Comparison of ENCODE assay signal across 25 mouse cellular contexts in the genomic region with DNA sequence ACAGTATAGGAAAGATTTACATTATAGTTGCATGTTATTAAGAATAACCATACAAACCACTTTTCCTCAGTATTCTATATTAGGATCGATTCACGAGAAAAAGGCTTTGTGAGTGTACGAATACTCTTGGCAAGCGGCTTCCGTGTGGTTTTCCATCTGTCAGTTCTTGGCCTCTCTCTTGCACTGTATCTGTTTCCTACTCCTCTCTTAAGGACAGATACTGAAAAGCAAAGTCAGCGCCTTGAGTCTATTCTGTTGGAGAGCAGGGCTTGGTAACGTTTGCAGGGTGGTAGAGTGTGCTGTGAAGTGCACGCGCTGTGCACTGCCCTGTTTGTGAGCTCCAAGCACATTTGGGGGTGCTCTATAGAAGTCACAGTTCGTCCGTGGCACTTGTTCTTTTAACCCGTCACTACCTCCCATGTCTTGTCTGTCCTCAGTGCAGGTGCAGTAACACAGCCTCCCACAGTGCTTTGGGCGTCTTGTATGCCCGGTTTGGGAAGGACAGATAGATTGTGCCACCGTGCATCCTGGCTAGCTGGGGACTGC. TPM values are rescaled to one million over a fixed set of nuclear protein-coding genes. Genes with fewer than 3 reads are reported as not detected.
A peak's percentile ranks its signal among the peaks of the same experiment; 100 is the strongest.
DNase-seq lines count a peak whose midpoint lies in the region; ATAC-seq lines count a peak whose summit lies in the region.
"Had no signal": no experiment of that assay in that cellular context is flagged by ENCODE, and none has a peak within 500 bp of the region (broad histone marks: within the 10 kb centered on the region; RNA-seq: fewer than 3 reads in every experiment).

No protein-coding gene starts in this region.

- no peak overlapping the region for H3K4me3 ChIP-seq in forebrain, embryonic 13.5 days
- H3K4me3 ChIP-seq in forebrain, embryonic 11.5 days (ENCODE audit: low read depth, low read length), result no peak overlapping the region
- peak overlapping the region; percentile 72 for H3K4me3 ChIP-seq in megakaryocyte, embryonic 14.5 days (replicated peaks)
- H3K4me3 ChIP-seq: embryonic facial prominence, embryonic 12.5 days; erythroblast, embryonic 14.5 days; heart, adult 2 months; heart, embryonic 13.5 days; hindbrain, embryonic 12.5 days; limb, embryonic 12.5 days; lung, embryonic 15.5 days; midbrain, embryonic 10.5 days; stomach, embryonic 15.5 days had no signal

- H3K27me3 ChIP-seq in forebrain, embryonic 13.5 days, result no peaks in the 10 kb centered on the region
- H3K27me3 ChIP-seq in forebrain, embryonic 11.5 days (ENCODE audit: control insufficient read depth, insufficient read depth, low read length), result no peaks in the 10 kb centered on the region
- peaks cover 3% of the 10 kb centered on the region for H3K27me3 ChIP-seq in megakaryocyte, embryonic 14.5 days (replicated peaks)
- H3K27me3 ChIP-seq: CH12.LX; embryonic facial prominence, embryonic 12.5 days; heart, embryonic 13.5 days; hindbrain, embryonic 12.5 days; limb, embryonic 12.5 days; lung, embryonic 15.5 days; stomach, embryonic 15.5 days had no signal

- H3K4me2 ChIP-seq in forebrain, embryonic 13.5 days, result no peak overlapping the region
- no peak overlapping the region for H3K4me2 ChIP-seq in forebrain, embryonic 11.5 days (ENCODE audit: low read depth, low read length, severe bottlenecking)
- H3K4me2 ChIP-seq: embryonic facial prominence, embryonic 12.5 days; hindbrain, embryonic 12.5 days; limb, embryonic 12.5 days; liver, embryonic 11.5 days; lung, embryonic 15.5 days; stomach, embryonic 15.5 days had no signal

- peak overlapping the region; percentile 2; the same call in 1 of the 2 replicates for H3K27ac ChIP-seq in forebrain, embryonic 13.5 days
- no peak overlapping the region for H3K27ac ChIP-seq in forebrain, embryonic 11.5 days (ENCODE audit: low read depth, low read length)
- H3K27ac ChIP-seq: embryonic facial prominence, embryonic 12.5 days; heart, adult 2 months; hindbrain, embryonic 12.5 days; limb, embryonic 12.5 days; lung, embryonic 15.5 days; midbrain, embryonic 10.5 days; stomach, embryonic 15.5 days had no signal

- no peaks in the 10 kb centered on the region for H3K9me3 ChIP-seq in forebrain, embryonic 13.5 days (replicated peaks)
- no peaks in the 10 kb centered on the region for H3K9me3 ChIP-seq in forebrain, embryonic 11.5 days (ENCODE audit: control insufficient read depth, low read length)
- H3K9me3 ChIP-seq in megakaryocyte, embryonic 14.5 days, result peaks cover 9% of the 10 kb centered on the region; the same call in 1 of the 2 replicates
- H3K9me3 ChIP-seq: embryonic facial prominence, embryonic 12.5 days; heart, embryonic 13.5 days; hindbrain, embryonic 12.5 days; limb, embryonic 12.5 days; lung, embryonic 15.5 days; midbrain, embryonic 10.5 days; stomach, embryonic 15.5 days had no signal

- no peak for ATAC-seq in forebrain, embryonic 13.5 days
- no peak for ATAC-seq in forebrain, embryonic 11.5 days (replicated peaks; ENCODE audit: low FRiP score)
- ATAC-seq in megakaryocyte, adult 5-6 weeks (ENCODE audit: poor library complexity, severe bottlenecking), result no peak
- no peak for ATAC-seq in megakaryocyte-erythroid progenitor cell, adult 5-6 weeks (replicated peaks; ENCODE audit: low FRiP score, low TSS enrichment, poor library complexity, severe bottlenecking)
- ATAC-seq: intestine, postnatal 0 days had no signal

- H3K4me1 ChIP-seq in forebrain, embryonic 13.5 days, result peaks cover 7% of the 10 kb centered on the region
- 0 out of 2 replicates have a peak, but pooled peaks cover 2% of the 10 kb centered on the region for H3K4me1 ChIP-seq in forebrain, embryonic 11.5 days (replicated peaks; ENCODE audit: control insufficient read depth, insufficient read depth, low read length)
- peaks cover 89% of the 10 kb centered on the region for H3K4me1 ChIP-seq in megakaryocyte, embryonic 14.5 days
- H3K4me1 ChIP-seq: embryonic facial prominence, embryonic 12.5 days; midbrain, embryonic 10.5 days; stomach, embryonic 15.5 days had no signal

- WGBS in forebrain, embryonic 13.5 days, result 90% methylated on average over 15 of the region's 15 CpGs
- 93% methylated on average over 15 of the region's 15 CpGs for WGBS in forebrain, embryonic 11.5 days

- H3K36me3 ChIP-seq in forebrain, embryonic 13.5 days (ENCODE audit: poor library complexity, severe bottlenecking), result peaks cover 59% of the 10 kb centered on the region
- peaks cover 3% of the 10 kb centered on the region; the same call in 1 of the 2 replicates for H3K36me3 ChIP-seq in forebrain, embryonic 11.5 days (ENCODE audit: control insufficient read depth, insufficient read depth, low read length)
- peaks cover 94% of the 10 kb centered on the region for H3K36me3 ChIP-seq in megakaryocyte, embryonic 14.5 days (replicated peaks; ENCODE audit: low read length)

- no peak for DNase-seq in forebrain, embryonic 11.5 days (ENCODE audit: low spot score)
- DNase-seq in cerebellum, postnatal 10 days, result peak; percentile 51 to 53
- no peak for DNase-seq in gastrocnemius, adult 8-10 months (ENCODE audit: low spot score in 2 of 2)
- DNase-seq: adrenal gland, adult 2 months; B cell, adult 2 months; gastrocnemius, postnatal 36 days; heart, adult 2 months; lung, postnatal 36 days; thymus, adult 18-20 months; thymus, postnatal 36 days had no signal

- H3K9ac ChIP-seq in forebrain, embryonic 13.5 days, result no peak overlapping the region
- no peak overlapping the region for H3K9ac ChIP-seq in forebrain, embryonic 11.5 days (ENCODE audit: low read length)
- H3K9ac ChIP-seq: embryonic facial prominence, embryonic 12.5 days; heart, embryonic 13.5 days; hindbrain, embryonic 12.5 days; limb, embryonic 12.5 days; lung, embryonic 15.5 days; stomach, embryonic 15.5 days had no signal

RNA-seq across cellular contexts. Expression of gene Ssx2ip, which starts 15.6 kb away (rescaled TPM):
- 22.8 and 23.3 TPM in 2 replicates for polyA plus RNA-seq in forebrain, embryonic 13.5 days (2015; fragmentation: Nextera tagmentation; extraction: Ambion mirVana)
- 41.6 TPM in 2 replicates for polyA plus RNA-seq in forebrain, embryonic 11.5 days (2014; fragmentation: Nextera tagmentation; extraction: Ambion mirVana)
- polyA plus RNA-seq in megakaryocyte, embryonic 14.5 days (2012; ENCODE audit: insufficient read depth, low replicate concordance), result 0.51 and 10.1 TPM in 2 replicates
- 6.6 and 9.1 TPM in 2 replicates for total RNA-seq in megakaryocyte, adult 5-6 weeks (2015)
- 12.8 and 15.1 TPM in 2 replicates for total RNA-seq in megakaryocyte, adult 5-6 weeks (2017)
- 45.3 and 50.0 TPM in 2 replicates for total RNA-seq in megakaryocyte-erythroid progenitor cell, adult 5-6 weeks (2014; fragmentation: Nextera tagmentation)
- 69.2 and 73.8 TPM in 2 replicates for total RNA-seq in megakaryocyte-erythroid progenitor cell, adult 5-6 weeks (2017)
- total RNA-seq in gastrocnemius, adult 8-10 months (2022), result 10 to 100 TPM; 22.3 to 43.6 (median 33.4) TPM

RNA-seq across cellular contexts. Expression of gene Ctbs, which starts 29.5 kb away (rescaled TPM):
- polyA plus RNA-seq in forebrain, embryonic 13.5 days (2015; fragmentation: Nextera tagmentation; extraction: Ambion mirVana), result 3.1 and 3.5 TPM in 2 replicates
- polyA plus RNA-seq in forebrain, embryonic 11.5 days (2014; fragmentation: Nextera tagmentation; extraction: Ambion mirVana), result 5.7 and 6.0 TPM in 2 replicates
- 5.9 and 21.7 TPM in 2 replicates for polyA plus RNA-seq in megakaryocyte, embryonic 14.5 days (2012; ENCODE audit: insufficient read depth, low replicate concordance)
- total RNA-seq in megakaryocyte, adult 5-6 weeks (2015), result 27.2 and 37.1 TPM in 2 replicates
- total RNA-seq in megakaryocyte, adult 5-6 weeks (2017), result 25.0 and 26.0 TPM in 2 replicates
- total RNA-seq in megakaryocyte-erythroid progenitor cell, adult 5-6 weeks (2014; fragmentation: Nextera tagmentation), result 2.9 and 5.0 TPM in 2 replicates
- total RNA-seq in megakaryocyte-erythroid progenitor cell, adult 5-6 weeks (2017), result 7.0 and 13.1 TPM in 2 replicates
- total RNA-seq in gastrocnemius, adult 8-10 months (2022), result 1 to 10 TPM; 3.1 to 5.1 (median 4.2) TPM

Comparison
In these comparisons a context has a peak if more than half of its experiments do, and no peak if none do; other contexts are left out.
1. DNase-seq: peak in cerebellum, postnatal 10 days (2 of 2); none in forebrain, embryonic 11.5 days (single experiment) and gastrocnemius, adult 8-10 months (0 of 2).